Mouse (Mus musculus): ENCODE results near the gene Gdf5. TPM values are rescaled to one million over a fixed set of nuclear protein-coding genes. Genes with fewer than 3 reads are reported as not detected.

Gdf5 gene
- polyA plus RNA-seq, 1 experiment from 2014 or later = 0.79 TPM

Other genes with a start within 250 kb of the Gdf5 start
- 85.7 and 94.6 TPM in 2 replicates for gene Edem2, start 215.9 kb downstream of the Gdf5 start, polyA plus RNA-seq (2015; fragmentation: Nextera tagmentation; extraction: Ambion mirVana)
- gene Gm17581, start 209.5 kb downstream of the Gdf5 start, polyA plus RNA-seq (2015; fragmentation: Nextera tagmentation; extraction: Ambion mirVana) = not detected in 2 replicates
- 20.4 and 20.8 TPM in 2 replicates for gene Procr, start 194.2 kb downstream of the Gdf5 start, polyA plus RNA-seq (2015; fragmentation: Nextera tagmentation; extraction: Ambion mirVana)
- gene Mmp24, start 170.0 kb downstream of the Gdf5 start, polyA plus RNA-seq (2015; fragmentation: Nextera tagmentation; extraction: Ambion mirVana) = 0.18 and 0.21 TPM in 2 replicates
- gene BC029722, start 125.9 kb downstream of the Gdf5 start, polyA plus RNA-seq (2015; fragmentation: Nextera tagmentation; extraction: Ambion mirVana) = 27.4 and 30.0 TPM in 2 replicates
- gene Eif6, start 118.4 kb downstream of the Gdf5 start, polyA plus RNA-seq (2015; fragmentation: Nextera tagmentation; extraction: Ambion mirVana) = 279 and 287 TPM in 2 replicates
- gene Fam83c, start 110.5 kb downstream of the Gdf5 start, polyA plus RNA-seq (2015; fragmentation: Nextera tagmentation; extraction: Ambion mirVana) = 0.33 and 0.35 TPM in 2 replicates
- 84.5 and 92.8 TPM in 2 replicates for gene Uqcc1, start 15.1 kb downstream of the Gdf5 start, polyA plus RNA-seq (2015; fragmentation: Nextera tagmentation; extraction: Ambion mirVana)
- gene Gm15557, start 4.6 kb downstream of the Gdf5 start, polyA plus RNA-seq (2015; fragmentation: Nextera tagmentation; extraction: Ambion mirVana) = 0.18 TPM in 1 of 2 replicates, not detected in the other
- gene Cep250, start 11.1 kb upstream of the Gdf5 start, polyA plus RNA-seq (2015; fragmentation: Nextera tagmentation; extraction: Ambion mirVana) = 11.1 and 12.7 TPM in 2 replicates
- 1.7 and 1.9 TPM in 2 replicates for gene 6430550D23Rik, start 62.6 kb upstream of the Gdf5 start, polyA plus RNA-seq (2015; fragmentation: Nextera tagmentation; extraction: Ambion mirVana)
- 268 and 281 TPM in 2 replicates for gene Ergic3, start 62.7 kb upstream of the Gdf5 start, polyA plus RNA-seq (2015; fragmentation: Nextera tagmentation; extraction: Ambion mirVana)
- gene Fer1l4, start 107.6 kb upstream of the Gdf5 start, polyA plus RNA-seq (2015; fragmentation: Nextera tagmentation; extraction: Ambion mirVana) = 0.05 and 0.06 TPM in 2 replicates
- 1.7 and 2.4 TPM in 2 replicates for gene Spag4, start 119.8 kb upstream of the Gdf5 start, polyA plus RNA-seq (2015; fragmentation: Nextera tagmentation; extraction: Ambion mirVana)
- 35.8 and 41.5 TPM in 2 replicates for gene Cpne1, start 166.6 kb upstream of the Gdf5 start, polyA plus RNA-seq (2015; fragmentation: Nextera tagmentation; extraction: Ambion mirVana)
- 16.5 and 19.3 TPM in 2 replicates for gene Rbm12, start 166.6 kb upstream of the Gdf5 start, polyA plus RNA-seq (2015; fragmentation: Nextera tagmentation; extraction: Ambion mirVana)
- 13.5 and 14.1 TPM in 2 replicates for gene Gm28036, start 181.7 kb upstream of the Gdf5 start, polyA plus RNA-seq (2015; fragmentation: Nextera tagmentation; extraction: Ambion mirVana)
- 358 and 367 TPM in 2 replicates for gene Romo1, start 198.7 kb upstream of the Gdf5 start, polyA plus RNA-seq (2015; fragmentation: Nextera tagmentation; extraction: Ambion mirVana)
- gene Nfs1, start 198.8 kb upstream of the Gdf5 start, polyA plus RNA-seq (2015; fragmentation: Nextera tagmentation; extraction: Ambion mirVana) = 69.0 and 69.2 TPM in 2 replicates
- 450 and 473 TPM in 2 replicates for gene Rbm39, start 234.9 kb upstream of the Gdf5 start, polyA plus RNA-seq (2015; fragmentation: Nextera tagmentation; extraction: Ambion mirVana)

All from intestine, embryonic 16.5 days (tissue).